Mouse (Mus musculus): Measurements from ENCODE around the gene Col27a1.

GRCm38 (mm10) chr4:63236235-63236634 lies 22.4 kb downstream of the Col27a1 start:
- TF ChIP-seq CTCF (IDR thresholded peaks at IDR 0.05; ENCODE audit: borderline replicate concordance, control insufficient read depth, extremely low read depth, insufficient read depth, low read length, poor library complexity) (no peak), POLR2A (IDR thresholded peaks at IDR 0.05; ENCODE audit: control insufficient read depth, extremely low read depth, insufficient read depth, low read length, poor library complexity) (no peak)
